Mouse (Mus musculus): ENCODE measurements around the gene Cop1. TPM values are rescaled to one million over a fixed set of nuclear protein-coding genes. Genes with fewer than 3 reads are reported as not detected.
A peak's percentile ranks its signal among the peaks of the same experiment; 100 is the strongest.

The Cop1 gene
- total and polyA plus RNA-seq, 3 experiments, result 28.3 to 95.1 (median 83.8) TPM

- H3K79me2 ChIP-seq (ENCODE audit: control insufficient read depth, insufficient read depth, low read length, poor library complexity), result no peaks in the 10 kb centered on the region
- H3K4me1 ChIP-seq (ENCODE audit: control insufficient read depth in 1 of 2, insufficient read depth in 2 of 2, low read length in 2 of 2), result no peaks in the 10 kb centered on the region
- no peaks in the 10 kb centered on the region for H3K27me3 ChIP-seq (ENCODE audit: control insufficient read depth in 1 of 2, insufficient read depth in 2 of 2, low read length in 2 of 2)
- H3K9ac ChIP-seq (ENCODE audit: control insufficient read depth, low read depth, low read length, poor library complexity, severe bottlenecking), result no peak overlapping the region
- no peaks in the 10 kb centered on the region for H3K36me3 ChIP-seq (ENCODE audit: control insufficient read depth in 1 of 2, insufficient read depth in 2 of 2, low read length in 2 of 2)
- DNase-seq (ENCODE audit: low read depth, low spot score), result peak; percentile 28
- no peak overlapping the region for H3K4me3 ChIP-seq (ENCODE audit: control insufficient read depth in 1 of 2, insufficient read depth in 1 of 2, low read depth in 2 of 2, low read length in 2 of 2)
- H3K9me3 ChIP-seq (replicated peaks; ENCODE audit: insufficient read depth, low read length), result no peaks in the 10 kb centered on the region
- TF ChIP-seq EP300 (IDR thresholded peaks at IDR 0.05; ENCODE audit: low read depth in 1 of 2, low read length in 2 of 2) (no peak), MAX (IDR thresholded peaks at IDR 0.05; ENCODE audit: low read length) (no peak), RAD21 (IDR thresholded peaks at IDR 0.05; ENCODE audit: low read depth, low read length) (peak; percentile 37), SMC3 (IDR thresholded peaks at IDR 0.05; ENCODE audit: low read depth, low read length) (0 out of 2 replicates have a peak, but pooled peaks have one; percentile 19), TAL1 (IDR thresholded peaks at IDR 0.05; ENCODE audit: low read length) (no peak), NELFE (IDR thresholded peaks at IDR 0.05; ENCODE audit: low read depth, low read length) (no peak), KAT2A (conservative IDR thresholded peaks at IDR 0.05; ENCODE audit: low read depth, low read length) (no peak), ZC3H11A (IDR thresholded peaks at IDR 0.05; ENCODE audit: low read depth, low read length) (no peak), JUND (IDR thresholded peaks at IDR 0.05; ENCODE audit: low read depth, low read length) (no peak), CTCF (IDR thresholded peaks at IDR 0.05 in 2 of 3, conservative IDR thresholded peaks at IDR 0.05 in 1 of 3; ENCODE audit: control insufficient read depth in 1 of 3, insufficient read depth in 1 of 3, low read depth in 2 of 3, low read length in 3 of 3, poor library complexity in 1 of 3, severe bottlenecking in 1 of 3) (peak; percentile 37 to 53 (median 40))
- no peak overlapping the region for H3K27ac ChIP-seq (ENCODE audit: control insufficient read depth, low read depth, low read length)
These were observed 157.9 kb downstream of the Cop1 start for GRCm38 (mm10) chr1:159390049-159390448.

- H3K27ac ChIP-seq (ENCODE audit: control insufficient read depth, low read depth, low read length), result no peak overlapping the region
- H3K27me3 ChIP-seq (ENCODE audit: control insufficient read depth in 1 of 2, insufficient read depth in 2 of 2, low read length in 2 of 2), result no peaks in the 10 kb centered on the region
- no peaks in the 10 kb centered on the region for H3K9me3 ChIP-seq (replicated peaks; ENCODE audit: insufficient read depth, low read length)
- no peak overlapping the region for H3K9ac ChIP-seq (ENCODE audit: control insufficient read depth, low read depth, low read length, poor library complexity, severe bottlenecking)
- no peak overlapping the region for H3K4me3 ChIP-seq (ENCODE audit: control insufficient read depth in 1 of 2, insufficient read depth in 1 of 2, low read depth in 2 of 2, low read length in 2 of 2)
- no peak for TF ChIP-seq RAD21 (IDR thresholded peaks at IDR 0.05; ENCODE audit: low read depth, low read length)
- no peak for TF ChIP-seq HCFC1 (IDR thresholded peaks at IDR 0.05; ENCODE audit: low read depth, low read length)
- TF ChIP-seq POLR2AphosphoS2 (IDR thresholded peaks at IDR 0.05; ENCODE audit: low read length), result no peak
- TF ChIP-seq GATA1 (IDR thresholded peaks at IDR 0.05; ENCODE audit: low read depth, low read length), result no peak
- TF ChIP-seq USF2 (IDR thresholded peaks at IDR 0.05; ENCODE audit: borderline replicate concordance in 1 of 2, insufficient read depth in 1 of 2, low read depth in 1 of 2, low read length in 2 of 2), result no peak
- TF ChIP-seq TBP (IDR thresholded peaks at IDR 0.05; ENCODE audit: low read depth, low read length), result no peak
- no peak for TF ChIP-seq MEF2A (IDR thresholded peaks at IDR 0.05; ENCODE audit: extremely low read depth, insufficient replicate concordance, low read depth, low read length, poor library complexity, severe bottlenecking)
- no peak for TF ChIP-seq JUND (IDR thresholded peaks at IDR 0.05; ENCODE audit: low read depth, low read length)
- no peak for TF ChIP-seq CHD1 (IDR thresholded peaks at IDR 0.05; ENCODE audit: low read depth, low read length)
- DNase-seq (ENCODE audit: low read depth, low spot score), result no peak
- H3K36me3 ChIP-seq (ENCODE audit: control insufficient read depth in 1 of 2, insufficient read depth in 2 of 2, low read length in 2 of 2), result no peaks in the 10 kb centered on the region
- no peaks in the 10 kb centered on the region for H3K79me2 ChIP-seq (ENCODE audit: control insufficient read depth, insufficient read depth, low read length, poor library complexity)
- no peaks in the 10 kb centered on the region for H3K4me1 ChIP-seq (ENCODE audit: control insufficient read depth in 1 of 2, insufficient read depth in 2 of 2, low read length in 2 of 2)
These were observed 160.5 kb downstream of the Cop1 start for GRCm38 (mm10) chr1:159392667-159393066.

Measured in MEL (cell line).